Mouse (Mus musculus) brain, embryonic 14.5 days (tissue): Measurements from ENCODE around the gene Tead1.

ENCODE experiments used
- CTCF ChIP-seq: fragments of 200-500 bp; IDR thresholded peaks from 2 replicates; pipeline ENCODE4 v1.5.1; 2012; ENCODE audit warnings: inconsistent platforms, mild to moderate bottlenecking, moderate library complexity, borderline replicate concordance; ENCODE audit not compliant: insufficient read depth, insufficient read length; ENCODE audit errors: extremely low read depth
- POLR2A ChIP-seq: fragments of 200-500 bp; IDR thresholded peaks from 2 replicates; pipeline ENCODE4 v1.6.1; 2012; ENCODE audit warnings: mild to moderate bottlenecking, inconsistent platforms, borderline replicate concordance; ENCODE audit not compliant: poor library complexity, insufficient read depth, insufficient read length, severe bottlenecking; ENCODE audit errors: extremely low read depth

GRCm38 (mm10) chr7:112930669-112931068 lies 251.6 kb downstream of the Tead1 start:
- TF ChIP-seq CTCF (no peak), POLR2A (no peak)
